8 mouse cellular contexts compared by ENCODE assay signal in genomic region chr17:34139416-34139815, GRCm38 (mm10). TPM values are rescaled to one million over a fixed set of nuclear protein-coding genes. Genes with fewer than 3 reads are reported as not detected.
A peak's percentile ranks its signal among the peaks of the same experiment; 100 is the strongest.
DNase-seq lines count a peak whose midpoint lies in the region; ATAC-seq lines count a peak whose summit lies in the region.

No protein-coding gene starts in this region.

- no peaks in the 10 kb centered on the region for H3K36me3 ChIP-seq in embryonic facial prominence, embryonic 13.5 days
- H3K36me3 ChIP-seq in hindbrain, embryonic 16.5 days (ENCODE audit: control insufficient read depth, insufficient read depth, low read length) = no peaks in the 10 kb centered on the region
- no peaks in the 10 kb centered on the region for H3K36me3 ChIP-seq in liver, embryonic 15.5 days (replicated peaks)
- no peaks in the 10 kb centered on the region for H3K36me3 ChIP-seq in neural tube, embryonic 15.5 days

- peaks cover 29% of the 10 kb centered on the region for H3K4me1 ChIP-seq in embryonic facial prominence, embryonic 13.5 days
- H3K4me1 ChIP-seq in hindbrain, embryonic 16.5 days (ENCODE audit: control insufficient read depth, insufficient read depth, low read depth, low read length) = peaks cover 17% of the 10 kb centered on the region
- peaks cover 34% of the 10 kb centered on the region for H3K4me1 ChIP-seq in liver, embryonic 15.5 days (replicated peaks)
- H3K4me1 ChIP-seq in neural tube, embryonic 15.5 days = peaks cover 20% of the 10 kb centered on the region

- H3K4me2 ChIP-seq in embryonic facial prominence, embryonic 13.5 days = peak overlapping the region; percentile 66
- peak overlapping the region; percentile 45 for H3K4me2 ChIP-seq in hindbrain, embryonic 16.5 days (ENCODE audit: low read length)
- peak overlapping the region; percentile 59 for H3K4me2 ChIP-seq in liver, embryonic 15.5 days
- H3K4me2 ChIP-seq in neural tube, embryonic 15.5 days = peak overlapping the region; percentile 55

- peak overlapping the region; percentile 41 for H3K4me3 ChIP-seq in embryonic facial prominence, embryonic 13.5 days
- peak overlapping the region; percentile 28 for H3K4me3 ChIP-seq in hindbrain, embryonic 16.5 days (ENCODE audit: low read length)
- peak overlapping the region; percentile 21 for H3K4me3 ChIP-seq in liver, embryonic 15.5 days (replicated peaks)
- H3K4me3 ChIP-seq in neural tube, embryonic 15.5 days (replicated peaks) = peak overlapping the region; percentile 24

- no peak overlapping the region for H3K27ac ChIP-seq in embryonic facial prominence, embryonic 13.5 days
- no peak overlapping the region for H3K27ac ChIP-seq in hindbrain, embryonic 16.5 days (ENCODE audit: low read depth, low read length)
- H3K27ac ChIP-seq in liver, embryonic 15.5 days (replicated peaks) = no peak overlapping the region
- H3K27ac ChIP-seq in neural tube, embryonic 15.5 days (replicated peaks) = no peak overlapping the region

- no peaks in the 10 kb centered on the region for H3K9me3 ChIP-seq in embryonic facial prominence, embryonic 13.5 days
- no peaks in the 10 kb centered on the region for H3K9me3 ChIP-seq in hindbrain, embryonic 16.5 days (ENCODE audit: control insufficient read depth, low read length)
- H3K9me3 ChIP-seq in liver, embryonic 15.5 days (replicated peaks) = no peaks in the 10 kb centered on the region
- H3K9me3 ChIP-seq in neural tube, embryonic 15.5 days (replicated peaks) = no peaks in the 10 kb centered on the region

- H3K9ac ChIP-seq in embryonic facial prominence, embryonic 13.5 days = peak overlapping the region; percentile 61
- no peak overlapping the region for H3K9ac ChIP-seq in hindbrain, embryonic 16.5 days (ENCODE audit: low read depth, low read length)
- no peak overlapping the region for H3K9ac ChIP-seq in liver, embryonic 15.5 days
- H3K9ac ChIP-seq in neural tube, embryonic 15.5 days (replicated peaks) = peak overlapping the region; percentile 12; the same call in 1 of the 2 replicates

- peaks cover 56% of the 10 kb centered on the region for H3K27me3 ChIP-seq in embryonic facial prominence, embryonic 13.5 days
- H3K27me3 ChIP-seq in hindbrain, embryonic 16.5 days (replicated peaks; ENCODE audit: control insufficient read depth, insufficient read depth, low read length) = peaks cover 31% of the 10 kb centered on the region
- peaks cover 59% of the 10 kb centered on the region for H3K27me3 ChIP-seq in liver, embryonic 15.5 days
- peaks cover 49% of the 10 kb centered on the region for H3K27me3 ChIP-seq in neural tube, embryonic 15.5 days (replicated peaks)

- peak; percentile 10; the same call in 1 of the 2 replicates for ATAC-seq in frontal cortex, adult (ENCODE audit: low TSS enrichment)
- ATAC-seq in embryonic facial prominence, embryonic 13.5 days (ENCODE audit: insufficient number of reproducible peaks, insufficient read depth, low FRiP score, low TSS enrichment, low read depth) = no peak
- ATAC-seq in hindbrain, embryonic 16.5 days = no peak
- no peak for ATAC-seq in liver, embryonic 15.5 days (ENCODE audit: insufficient read depth)
- no peak for ATAC-seq in neural tube, embryonic 15.5 days (ENCODE audit: low FRiP score)

- no peak for DNase-seq in frontal cortex, postnatal 36 days (ENCODE audit: low spot score in 2 of 2)
- DNase-seq in thymus, postnatal 10 days (ENCODE audit: low spot score in 2 of 2) = no peak
- no peak for DNase-seq in right cerebral cortex, postnatal 4 days

- 1% methylated on average over 16 of the region's 16 CpGs for WGBS in embryonic facial prominence, embryonic 13.5 days
- 3% methylated on average over 16 of the region's 16 CpGs for WGBS in hindbrain, embryonic 16.5 days
- WGBS in liver, embryonic 15.5 days (ENCODE audit: insufficient replicate concordance) = 10% methylated on average over 16 of the region's 16 CpGs
- 1% methylated on average over 16 of the region's 16 CpGs for WGBS in neural tube, embryonic 15.5 days

RNA-seq across cellular contexts. Expression of gene H2-DMb2, which starts 3.7 kb away (rescaled TPM):
- 0.67 and 1.1 TPM in 2 replicates for polyA plus RNA-seq in embryonic facial prominence, embryonic 13.5 days (2015; fragmentation: Nextera tagmentation; extraction: Ambion mirVana)
- polyA plus RNA-seq in hindbrain, embryonic 16.5 days (2015; fragmentation: Nextera tagmentation; extraction: Ambion mirVana) = 0.25 and 0.28 TPM in 2 replicates
- 0.54 and 1.0 TPM in 2 replicates for polyA plus RNA-seq in liver, embryonic 15.5 days (2015; fragmentation: Nextera tagmentation; extraction: Ambion mirVana)
- polyA plus RNA-seq in neural tube, embryonic 15.5 days (2015; fragmentation: Nextera tagmentation; extraction: Ambion mirVana) = 0.17 and 5.5 TPM in 2 replicates

RNA-seq across cellular contexts. Expression of gene H2-DMb1, which starts 13.5 kb away (rescaled TPM):
- 2.0 and 2.6 TPM in 2 replicates for polyA plus RNA-seq in embryonic facial prominence, embryonic 13.5 days (2015; fragmentation: Nextera tagmentation; extraction: Ambion mirVana)
- polyA plus RNA-seq in hindbrain, embryonic 16.5 days (2015; fragmentation: Nextera tagmentation; extraction: Ambion mirVana) = 0.68 and 1.5 TPM in 2 replicates
- 1.6 and 1.7 TPM in 2 replicates for polyA plus RNA-seq in liver, embryonic 15.5 days (2015; fragmentation: Nextera tagmentation; extraction: Ambion mirVana)
- polyA plus RNA-seq in neural tube, embryonic 15.5 days (2015; fragmentation: Nextera tagmentation; extraction: Ambion mirVana) = 0.29 and 4.2 TPM in 2 replicates

RNA-seq across cellular contexts. Expression of gene Brd2, which starts 17.0 kb away (rescaled TPM):
- 122 and 142 TPM in 2 replicates for polyA plus RNA-seq in embryonic facial prominence, embryonic 13.5 days (2015; fragmentation: Nextera tagmentation; extraction: Ambion mirVana)
- 98.5 and 123 TPM in 2 replicates for polyA plus RNA-seq in hindbrain, embryonic 16.5 days (2015; fragmentation: Nextera tagmentation; extraction: Ambion mirVana)
- 37.8 and 40.1 TPM in 2 replicates for polyA plus RNA-seq in liver, embryonic 15.5 days (2015; fragmentation: Nextera tagmentation; extraction: Ambion mirVana)
- polyA plus RNA-seq in neural tube, embryonic 15.5 days (2015; fragmentation: Nextera tagmentation; extraction: Ambion mirVana) = 115 and 122 TPM in 2 replicates

RNA-seq across cellular contexts. Expression of gene H2-DMa, which starts 20.1 kb away (rescaled TPM):
- polyA plus RNA-seq in embryonic facial prominence, embryonic 13.5 days (2015; fragmentation: Nextera tagmentation; extraction: Ambion mirVana) = 17.2 and 17.6 TPM in 2 replicates
- polyA plus RNA-seq in hindbrain, embryonic 16.5 days (2015; fragmentation: Nextera tagmentation; extraction: Ambion mirVana) = 20.5 and 20.9 TPM in 2 replicates
- polyA plus RNA-seq in liver, embryonic 15.5 days (2015; fragmentation: Nextera tagmentation; extraction: Ambion mirVana) = 6.4 TPM in 2 replicates
- polyA plus RNA-seq in neural tube, embryonic 15.5 days (2015; fragmentation: Nextera tagmentation; extraction: Ambion mirVana) = 19.8 and 31.3 TPM in 2 replicates

RNA-seq across cellular contexts. Expression of gene H2-Oa, which starts 47.3 kb away (rescaled TPM):
- polyA plus RNA-seq in embryonic facial prominence, embryonic 13.5 days (2015; fragmentation: Nextera tagmentation; extraction: Ambion mirVana) = 0.48 and 0.65 TPM in 2 replicates
- 0.14 TPM in 1 of 2 replicates, not detected in the other for polyA plus RNA-seq in hindbrain, embryonic 16.5 days (2015; fragmentation: Nextera tagmentation; extraction: Ambion mirVana)
- polyA plus RNA-seq in liver, embryonic 15.5 days (2015; fragmentation: Nextera tagmentation; extraction: Ambion mirVana) = 0.17 and 0.40 TPM in 2 replicates
- polyA plus RNA-seq in neural tube, embryonic 15.5 days (2015; fragmentation: Nextera tagmentation; extraction: Ambion mirVana) = 0.19 and 2.5 TPM in 2 replicates

Comparison
In these comparisons a context has a peak if more than half of its experiments do, and no peak if none do; other contexts are left out.
1. H3K9ac ChIP-seq: peak in embryonic facial prominence, embryonic 13.5 days (single experiment) and neural tube, embryonic 15.5 days (single experiment); none in hindbrain, embryonic 16.5 days (single experiment) and liver, embryonic 15.5 days (single experiment).
2. Peak in every context shown above with its lines, with median percentiles within 50 percentile points of each other: H3K4me2 ChIP-seq and H3K4me3 ChIP-seq.